Mouse (Mus musculus): Measurements from ENCODE around the gene Arid5a. TPM values are rescaled to one million over a fixed set of nuclear protein-coding genes. Genes with fewer than 3 reads are reported as not detected.
A peak's percentile ranks its signal among the peaks of the same experiment; 100 is the strongest.

The Arid5a gene
- polyA plus RNA-seq, 1 experiment: 36.7 TPM

DNA sequence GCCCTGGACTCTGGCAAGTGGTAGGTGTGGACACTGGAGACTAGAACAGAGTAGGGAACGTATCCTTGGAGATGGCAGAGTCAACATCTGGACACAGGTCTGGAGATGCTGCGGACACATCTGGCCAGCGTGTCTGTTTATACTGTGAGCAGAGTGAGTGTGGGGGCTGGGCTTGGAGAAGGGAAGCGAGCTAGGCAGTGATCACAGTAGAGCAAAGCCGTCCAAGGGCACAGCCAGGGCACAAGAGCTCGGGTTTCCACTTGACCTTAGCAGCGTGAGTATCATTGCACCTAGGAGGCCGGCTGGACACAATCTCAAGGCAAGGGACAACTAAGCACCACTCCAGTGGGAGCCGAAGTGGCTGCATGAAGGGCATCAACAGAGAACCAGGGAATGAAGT is 15.5 kb downstream of the Arid5a start:
- no peak overlapping the region for H3K4me3 ChIP-seq (replicated peaks; ENCODE audit: control insufficient read depth, low read depth, low read length)
- TF ChIP-seq CTCF (IDR thresholded peaks at IDR 0.05; ENCODE audit: control insufficient read depth, insufficient read depth, low read length) (no peak), POLR2A (IDR thresholded peaks at IDR 0.05; ENCODE audit: borderline replicate concordance, control insufficient read depth, low read depth, low read length) (no peak)
- H3K4me1 ChIP-seq (ENCODE audit: control insufficient read depth, insufficient read depth, low read length): no peaks in the 10 kb centered on the region
- 78% methylated on average over 9 of the region's 9 CpGs for WGBS
- H3K27ac ChIP-seq (ENCODE audit: control insufficient read depth, insufficient read depth, low read depth, low read length, poor library complexity): no peak overlapping the region

DNA sequence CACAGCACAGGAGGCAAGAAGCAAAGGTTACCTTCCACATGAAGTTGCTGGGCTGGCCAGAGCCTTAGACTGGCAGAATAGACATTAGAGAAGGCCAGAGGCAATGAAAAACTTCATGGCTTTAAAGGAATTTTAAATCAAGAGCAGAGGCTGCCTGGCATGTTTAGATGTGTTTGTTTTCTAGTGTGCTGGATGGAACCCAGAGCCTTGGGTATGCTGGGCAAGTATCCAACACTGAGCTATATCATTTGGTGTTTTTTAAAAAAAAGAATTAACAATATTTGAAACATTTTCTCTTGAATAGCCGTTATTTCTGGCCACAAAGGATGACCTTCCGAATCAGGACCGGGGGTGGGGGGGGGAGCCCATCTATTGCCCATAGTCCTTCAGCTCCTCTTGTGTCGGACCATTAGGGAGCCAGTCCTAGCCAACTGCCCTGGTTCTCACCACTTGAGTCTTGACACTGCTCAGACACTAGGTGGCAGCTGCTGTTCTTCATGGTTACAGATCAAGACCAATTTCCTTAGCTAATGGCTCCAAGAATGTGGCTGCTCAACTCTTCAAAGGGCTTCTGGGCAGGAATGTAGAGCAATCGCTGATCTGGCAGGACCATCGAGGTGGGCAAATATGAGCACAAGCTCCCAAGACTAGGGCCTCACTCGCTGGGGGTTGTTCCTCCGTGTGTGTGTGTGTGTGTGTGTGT is 16.4 kb downstream of the Arid5a start:
- Histone ChIP-seq H3K4me3 (replicated peaks; ENCODE audit: control insufficient read depth, low read depth, low read length) (no peak overlapping the region), H3K27ac (ENCODE audit: control insufficient read depth, insufficient read depth, low read depth, low read length, poor library complexity) (no peak overlapping the region), H3K4me1 (ENCODE audit: control insufficient read depth, insufficient read depth, low read length) (no peaks in the 10 kb centered on the region)
- TF ChIP-seq POLR2A (IDR thresholded peaks at IDR 0.05; ENCODE audit: borderline replicate concordance, control insufficient read depth, low read depth, low read length) (no peak), CTCF (IDR thresholded peaks at IDR 0.05; ENCODE audit: control insufficient read depth, insufficient read depth, low read length) (peak; percentile 48; the same call in 1 of the 2 replicates)
- WGBS: 30% methylated on average over 8 of the region's 8 CpGs

DNA sequence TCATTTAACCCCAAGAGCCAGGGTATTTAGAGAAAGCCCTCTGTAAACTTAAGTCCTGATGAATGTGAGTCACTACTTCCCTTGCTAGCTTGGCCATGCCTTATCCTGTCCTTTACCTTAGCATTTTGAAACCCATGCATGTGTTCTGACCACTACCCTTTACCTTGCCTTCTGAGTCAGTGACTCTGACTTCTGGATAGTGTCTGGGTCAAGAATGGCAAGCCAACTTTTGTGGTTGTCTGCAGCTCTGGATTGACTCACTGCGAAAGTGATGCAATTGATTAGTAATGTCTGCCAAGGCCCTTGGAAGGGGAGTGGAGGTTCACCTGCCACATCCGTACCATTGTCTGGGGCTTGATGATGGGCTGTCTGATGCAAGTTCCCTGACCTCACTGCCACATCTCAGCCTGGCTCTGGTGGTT is 18.4 kb downstream of the Arid5a start:
- H3K4me1 ChIP-seq (ENCODE audit: control insufficient read depth, insufficient read depth, low read length): no peaks in the 10 kb centered on the region
- no peak overlapping the region for H3K27ac ChIP-seq (ENCODE audit: control insufficient read depth, insufficient read depth, low read depth, low read length, poor library complexity)
- TF ChIP-seq CTCF (IDR thresholded peaks at IDR 0.05; ENCODE audit: control insufficient read depth, insufficient read depth, low read length): no peak
- no peak for TF ChIP-seq POLR2A (IDR thresholded peaks at IDR 0.05; ENCODE audit: borderline replicate concordance, control insufficient read depth, low read depth, low read length)
- 48% methylated on average over 2 of the region's 2 CpGs for WGBS
- no peak overlapping the region for H3K4me3 ChIP-seq (replicated peaks; ENCODE audit: control insufficient read depth, low read depth, low read length)

DNA sequence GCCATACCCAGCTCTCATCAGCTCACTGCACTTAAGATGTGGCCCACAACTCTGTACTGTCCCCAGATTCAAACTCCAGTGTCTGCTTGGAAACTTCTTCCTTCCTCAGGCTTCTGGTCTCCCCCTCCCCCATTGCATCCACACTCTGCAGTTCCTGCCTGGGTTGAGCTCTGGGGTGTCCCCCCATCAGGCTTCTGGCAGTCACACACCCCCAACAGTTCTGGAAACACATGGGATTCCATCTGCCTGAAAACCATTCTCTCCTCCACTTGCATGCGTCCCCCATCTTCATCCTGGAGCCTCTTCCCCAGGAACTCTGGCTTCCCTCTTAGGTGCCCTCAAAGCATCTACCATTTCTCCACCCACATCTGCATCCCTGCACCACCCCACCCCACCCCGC is 19.3 kb downstream of the Arid5a start:
- WGBS: 78% methylated on average over 2 of the region's 2 CpGs
- Histone ChIP-seq H3K27ac (ENCODE audit: control insufficient read depth, insufficient read depth, low read depth, low read length, poor library complexity) (no peak overlapping the region), H3K4me1 (ENCODE audit: control insufficient read depth, insufficient read depth, low read length) (no peaks in the 10 kb centered on the region), H3K4me3 (replicated peaks; ENCODE audit: control insufficient read depth, low read depth, low read length) (no peak overlapping the region)
- TF ChIP-seq CTCF (IDR thresholded peaks at IDR 0.05; ENCODE audit: control insufficient read depth, insufficient read depth, low read length) (no peak), POLR2A (IDR thresholded peaks at IDR 0.05; ENCODE audit: borderline replicate concordance, control insufficient read depth, low read depth, low read length) (no peak)

DNA sequence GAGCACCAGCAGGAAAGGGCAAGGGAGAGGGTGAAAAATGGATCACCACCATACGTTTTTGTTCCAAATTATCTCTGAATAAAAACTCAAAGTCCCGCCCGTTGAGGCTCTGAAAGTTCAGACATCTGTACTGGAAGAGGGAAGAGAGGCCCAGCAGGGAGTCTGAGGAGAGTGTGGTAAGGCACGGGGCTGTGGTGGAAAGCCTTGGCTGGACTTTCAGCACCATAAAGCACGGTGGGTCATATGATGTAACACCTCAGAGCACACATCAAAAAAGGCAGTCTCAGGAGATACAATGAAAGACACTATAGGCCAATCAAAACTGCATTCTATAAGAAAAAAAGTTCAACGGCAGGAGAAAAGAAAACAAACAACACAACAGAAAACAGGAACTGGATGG is 24.2 kb downstream of the Arid5a start:
- H3K4me3 ChIP-seq (replicated peaks; ENCODE audit: control insufficient read depth, low read depth, low read length): no peak overlapping the region
- WGBS: 64% methylated on average over 6 of the region's 6 CpGs
- TF ChIP-seq POLR2A (IDR thresholded peaks at IDR 0.05; ENCODE audit: borderline replicate concordance, control insufficient read depth, low read depth, low read length) (no peak), CTCF (IDR thresholded peaks at IDR 0.05; ENCODE audit: control insufficient read depth, insufficient read depth, low read length) (no peak)
- no peak overlapping the region for H3K27ac ChIP-seq (ENCODE audit: control insufficient read depth, insufficient read depth, low read depth, low read length, poor library complexity)
- no peaks in the 10 kb centered on the region for H3K4me1 ChIP-seq (ENCODE audit: control insufficient read depth, insufficient read depth, low read length)

DNA sequence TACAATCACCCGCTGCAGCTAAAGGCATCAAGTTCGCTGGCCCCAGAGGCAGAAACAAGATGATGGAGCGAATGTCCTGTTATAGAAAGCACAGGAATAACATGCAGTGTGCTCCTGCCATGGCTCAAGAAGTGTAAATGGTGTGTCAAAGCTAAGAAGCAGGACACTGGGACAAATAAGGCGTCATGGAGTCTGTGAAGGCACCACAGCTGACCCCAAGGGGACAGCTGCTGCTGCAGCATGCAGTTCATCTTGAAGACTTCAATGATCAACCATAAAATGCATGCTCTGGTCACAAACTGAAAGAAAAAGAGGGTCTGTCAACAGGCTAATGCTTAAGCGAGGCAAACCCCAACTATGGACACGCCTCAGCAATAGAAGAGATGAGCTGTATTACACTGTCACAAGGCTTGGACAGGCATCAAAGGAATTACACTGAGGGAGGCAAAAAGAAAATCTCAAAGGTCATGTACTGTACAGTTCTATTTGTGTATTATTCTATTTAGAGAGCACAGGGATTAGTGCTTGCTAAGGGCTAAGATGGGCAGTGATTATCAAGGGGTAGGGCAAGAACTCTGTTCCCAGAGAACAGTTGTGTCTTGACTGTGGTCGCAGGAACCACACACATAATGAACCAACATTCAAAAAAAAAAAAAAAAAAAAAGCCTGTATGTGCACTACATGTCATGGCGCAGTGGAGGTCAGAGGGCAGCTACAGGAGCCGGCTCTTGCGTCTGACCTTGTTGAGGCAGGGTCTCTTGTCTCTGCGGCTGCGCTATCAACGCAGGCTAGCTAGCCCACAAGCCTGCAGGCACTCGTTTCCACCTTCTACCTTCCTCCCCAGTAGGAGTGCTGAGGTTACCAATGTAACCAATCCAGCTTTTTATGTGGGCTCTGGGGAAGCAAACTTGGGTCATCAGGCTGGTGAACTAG is 25.7 kb downstream of the Arid5a start:
- WGBS: 85% methylated on average over 14 of the region's 14 CpGs
- H3K4me1 ChIP-seq (ENCODE audit: control insufficient read depth, insufficient read depth, low read length): no peaks in the 10 kb centered on the region
- TF ChIP-seq POLR2A (IDR thresholded peaks at IDR 0.05; ENCODE audit: borderline replicate concordance, control insufficient read depth, low read depth, low read length): no peak
- TF ChIP-seq CTCF (IDR thresholded peaks at IDR 0.05; ENCODE audit: control insufficient read depth, insufficient read depth, low read length): no peak

DNA sequence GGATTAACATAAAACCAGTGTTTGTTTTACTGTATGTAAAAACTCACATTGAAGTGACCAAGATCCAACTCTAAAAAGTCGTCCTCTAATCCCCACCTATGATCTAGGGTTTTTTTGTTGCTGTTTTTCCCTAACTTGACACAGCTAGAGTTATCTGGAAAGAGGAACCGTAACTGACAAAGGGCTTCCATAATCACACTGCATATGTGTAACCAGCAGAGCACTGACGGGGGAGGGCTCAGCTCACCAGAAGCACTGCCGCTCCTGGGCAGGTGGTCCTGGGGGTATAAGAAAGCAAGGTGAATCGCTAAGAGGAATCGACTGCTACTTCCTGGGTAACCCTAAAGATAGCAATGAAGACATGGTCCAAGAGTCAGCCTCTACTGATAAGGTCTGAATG is 35.0 kb downstream of the Arid5a start:
- TF ChIP-seq CTCF (IDR thresholded peaks at IDR 0.05; ENCODE audit: control insufficient read depth, insufficient read depth, low read length): no peak
- TF ChIP-seq POLR2A (IDR thresholded peaks at IDR 0.05; ENCODE audit: borderline replicate concordance, control insufficient read depth, low read depth, low read length): no peak
- no peak overlapping the region for H3K27ac ChIP-seq (ENCODE audit: control insufficient read depth, insufficient read depth, low read depth, low read length, poor library complexity)
- 82% methylated on average over 6 of the region's 6 CpGs for WGBS
- H3K4me1 ChIP-seq (ENCODE audit: control insufficient read depth, insufficient read depth, low read length): no peaks in the 10 kb centered on the region
- no peak overlapping the region for H3K4me3 ChIP-seq (replicated peaks; ENCODE audit: control insufficient read depth, low read depth, low read length)

More for the DNA sequence above, 25.7 kb downstream of the Arid5a start:
- Histone ChIP-seq H3K27ac (ENCODE audit: control insufficient read depth, insufficient read depth, low read depth, low read length, poor library complexity) (no peak overlapping the region), H3K4me3 (replicated peaks; ENCODE audit: control insufficient read depth, low read depth, low read length) (no peak overlapping the region)

DNA sequence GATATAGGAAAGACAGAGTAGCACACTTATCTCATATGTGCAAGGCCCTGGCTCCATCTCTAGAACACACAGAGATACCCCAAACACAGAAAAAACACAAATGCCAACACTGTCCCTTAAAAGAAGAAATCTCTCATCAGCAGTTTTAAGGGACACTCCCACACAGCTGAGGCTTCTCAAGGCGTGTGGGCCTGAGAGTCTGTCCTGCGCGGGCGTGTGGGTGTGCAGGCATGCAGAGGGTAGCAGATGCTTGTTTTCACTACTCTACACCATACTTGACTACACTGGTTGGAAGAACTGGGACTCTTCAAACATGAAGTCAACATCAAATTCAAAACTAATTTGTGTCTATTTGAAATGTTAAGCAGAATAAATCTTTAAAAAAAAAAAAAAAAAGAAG is 44.8 kb downstream of the Arid5a start:
- TF ChIP-seq CTCF (IDR thresholded peaks at IDR 0.05; ENCODE audit: control insufficient read depth, insufficient read depth, low read length) (no peak), POLR2A (IDR thresholded peaks at IDR 0.05; ENCODE audit: borderline replicate concordance, control insufficient read depth, low read depth, low read length) (no peak)
- no peak overlapping the region for H3K4me3 ChIP-seq (replicated peaks; ENCODE audit: control insufficient read depth, low read depth, low read length)
- H3K4me1 ChIP-seq (ENCODE audit: control insufficient read depth, insufficient read depth, low read length): no peaks in the 10 kb centered on the region
- WGBS: 81% methylated on average over 4 of the region's 4 CpGs
- no peak overlapping the region for H3K27ac ChIP-seq (ENCODE audit: control insufficient read depth, insufficient read depth, low read depth, low read length, poor library complexity)

Measured in bone marrow, adult 2 months (tissue).